Mouse (Mus musculus) cerebral cortex, adult 2 months (tissue): ENCODE results near the gene Tmem184b.

Experiments used
- WGBS: fragments of 180-500 bp; shearing (Covaris S2); methylation state at CpG from one replicate; pipeline ENCODE4 v1.1.7; 2018; 5-methylcytosine and 5-hydroxymethylcytosine counted together

The Tmem184b gene

GRCm38 (mm10) chr15:79429994-79430393 lies 26.6 kb upstream of the Tmem184b start:
- 65% methylated on average over 8 of the region's 9 CpGs for WGBS

DNA sequence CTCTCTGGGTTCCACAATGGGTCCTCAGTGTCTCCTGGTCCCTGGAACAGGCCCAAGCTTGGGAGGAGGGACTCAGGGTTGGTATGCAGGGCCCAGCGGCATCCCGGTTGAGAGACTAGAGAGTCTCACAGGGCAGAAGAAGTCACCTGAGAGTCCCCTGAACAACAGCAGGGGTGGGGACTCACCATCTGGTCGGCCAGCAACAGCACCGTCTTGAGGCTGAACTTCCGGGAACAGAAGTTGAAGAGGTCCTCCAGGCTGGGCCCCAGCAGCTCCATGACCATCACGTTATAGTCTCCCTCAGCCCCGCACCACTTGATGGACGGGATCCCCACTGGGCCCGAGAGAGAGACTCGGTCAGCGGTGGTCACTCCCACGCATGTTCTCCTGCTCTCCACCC lies 26.2 kb upstream of the Tmem184b start:
- 76% methylated on average over 12 of the region's 12 CpGs for WGBS

- WGBS, result 79% methylated on average over 4 of the region's 4 CpGs
Observed at GRCm38 (mm10) chr15:79428616-79429015, 25.2 kb upstream of the Tmem184b start.

DNA sequence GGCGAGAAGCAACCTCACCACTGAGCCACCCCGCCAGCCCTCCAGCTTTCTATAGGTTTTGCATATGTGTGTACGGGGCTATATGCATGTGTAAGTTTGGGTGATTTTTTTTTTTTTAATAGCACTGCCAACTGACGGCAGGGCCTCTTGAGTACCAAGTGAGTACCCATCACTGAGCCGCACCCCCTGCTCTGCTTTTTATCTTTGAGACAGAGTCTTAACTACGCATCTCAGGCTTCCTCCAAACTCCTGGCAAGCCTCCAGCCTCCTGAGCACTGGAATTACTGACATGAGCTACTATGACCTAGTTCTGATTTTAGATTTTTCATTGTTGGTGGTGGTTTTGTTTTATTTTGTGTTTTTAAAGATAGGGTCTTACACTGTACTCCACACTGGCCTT lies 24.1 kb upstream of the Tmem184b start:
- 60% methylated on average over 6 of the region's 6 CpGs for WGBS

DNA sequence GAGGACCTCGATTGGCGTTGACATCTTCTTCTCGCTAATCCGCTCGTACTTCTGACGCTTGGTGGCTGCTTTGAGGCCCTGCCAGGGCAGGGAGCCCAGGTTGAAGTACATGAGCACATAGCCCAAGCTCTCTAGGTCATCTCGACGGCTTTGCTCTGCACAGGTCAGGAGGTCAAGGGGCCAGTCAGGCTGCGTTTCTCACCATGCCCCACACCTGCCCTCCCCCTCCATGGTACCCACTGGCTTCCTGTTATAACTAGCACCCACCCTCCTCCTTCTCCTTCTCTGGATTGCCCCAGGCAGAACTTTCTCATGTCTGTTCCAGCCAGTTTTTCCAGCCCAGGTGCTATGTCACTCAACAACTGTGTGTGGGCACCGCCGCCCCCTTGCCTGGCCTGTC lies 22.1 kb upstream of the Tmem184b start:
- 77% methylated on average over 11 of the region's 11 CpGs for WGBS

- WGBS, result 90% methylated on average over 17 of the region's 17 CpGs
Observed at GRCm38 (mm10) chr15:79424602-79425001, 21.2 kb upstream of the Tmem184b start.

DNA sequence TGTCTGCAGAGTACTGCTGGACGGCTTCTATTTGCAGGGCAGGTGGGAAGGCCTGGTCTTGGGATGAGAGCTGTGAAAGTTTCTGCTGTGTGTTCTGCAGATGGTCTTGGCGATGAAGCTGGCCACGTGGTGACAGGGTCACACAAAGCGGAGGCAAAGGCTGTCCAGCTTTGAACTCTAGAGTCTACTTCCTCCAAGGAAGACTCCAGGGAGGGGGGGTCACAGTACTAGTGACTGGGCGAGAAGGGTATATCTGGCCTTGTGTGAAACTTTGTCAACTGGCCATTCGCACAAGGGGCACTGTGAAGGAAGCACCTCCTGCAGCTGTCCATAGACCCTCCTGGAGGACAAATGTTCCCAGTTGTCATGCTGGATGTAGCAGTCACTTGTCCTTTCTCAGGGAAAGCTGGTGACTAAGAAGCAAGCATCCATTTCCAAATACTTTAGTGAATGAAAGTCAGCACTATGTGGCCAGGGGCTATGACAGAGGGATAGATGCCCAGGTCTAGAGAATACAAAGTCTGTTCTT lies 19.4 kb upstream of the Tmem184b start:
- WGBS, result 76% methylated on average over 6 of the region's 6 CpGs

DNA sequence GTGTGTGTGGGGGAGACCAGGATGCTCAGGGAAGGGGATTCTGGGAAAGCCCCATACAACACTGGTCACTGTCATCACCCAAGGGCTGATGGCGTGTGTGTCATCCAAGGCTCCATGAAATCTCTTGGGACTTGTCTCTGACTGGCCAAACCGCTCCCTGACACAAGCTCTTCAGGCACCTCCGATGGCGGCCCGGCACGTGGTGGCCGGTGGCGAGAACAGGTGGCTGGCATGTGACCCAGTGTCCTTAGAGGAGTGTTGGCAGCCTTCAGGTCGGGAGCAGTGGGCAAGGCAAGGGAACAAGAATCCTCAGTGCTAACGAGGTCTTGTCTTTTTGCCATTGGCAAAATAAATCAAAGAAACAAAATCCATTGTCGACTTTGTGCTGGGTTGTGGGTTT lies 15.3 kb upstream of the Tmem184b start:
- 80% methylated on average over 11 of the region's 11 CpGs for WGBS

DNA sequence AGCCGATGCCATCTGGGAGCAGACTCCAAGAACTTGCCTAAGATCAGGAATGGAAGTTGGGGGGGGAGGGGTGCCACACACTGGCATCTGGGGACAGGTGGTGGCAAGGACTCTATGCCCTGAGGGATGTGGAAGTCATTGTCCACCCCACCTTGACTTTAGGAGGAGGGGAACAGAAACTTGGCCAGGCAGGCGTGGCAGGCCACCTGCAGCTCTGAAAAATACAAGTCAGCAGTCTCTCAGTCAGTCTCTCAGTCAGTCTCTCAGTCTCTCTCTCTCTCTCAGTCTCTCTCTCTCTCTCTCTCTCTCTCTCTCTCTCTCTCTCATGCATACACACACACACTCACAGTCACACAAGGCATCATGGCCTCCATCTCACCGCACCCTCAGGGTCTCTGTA lies 14.9 kb upstream of the Tmem184b start:
- WGBS, result 86% methylated on average over 3 of the region's 3 CpGs

DNA sequence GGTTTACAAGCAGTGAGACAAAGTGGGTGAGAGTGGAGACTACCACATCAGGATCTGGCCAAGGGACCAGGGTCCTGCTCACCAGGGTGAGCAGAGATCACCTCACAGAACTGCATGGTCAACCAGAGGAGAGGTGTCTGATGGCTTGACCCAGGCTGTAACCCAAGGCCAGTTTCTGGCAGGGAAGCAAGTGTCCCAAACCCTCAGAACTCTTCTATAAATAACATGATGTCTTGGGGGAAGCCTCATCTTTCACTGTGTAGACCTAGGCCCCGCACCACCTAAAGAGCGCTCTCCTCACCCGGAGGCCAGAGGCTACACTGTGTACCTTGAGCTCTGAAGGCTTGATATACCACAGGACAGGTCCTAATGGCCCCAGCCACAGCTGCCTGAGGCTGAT lies 14.0 kb upstream of the Tmem184b start:
- 94% methylated on average over 3 of the region's 3 CpGs for WGBS

- 90% methylated on average over 10 of the region's 10 CpGs for WGBS
Observed at GRCm38 (mm10) chr15:79416460-79417085, 13.2 kb upstream of the Tmem184b start.

- WGBS, result 54% methylated on average over 4 of the region's 4 CpGs
Observed at GRCm38 (mm10) chr15:79414513-79414912, 11.1 kb upstream of the Tmem184b start.

DNA sequence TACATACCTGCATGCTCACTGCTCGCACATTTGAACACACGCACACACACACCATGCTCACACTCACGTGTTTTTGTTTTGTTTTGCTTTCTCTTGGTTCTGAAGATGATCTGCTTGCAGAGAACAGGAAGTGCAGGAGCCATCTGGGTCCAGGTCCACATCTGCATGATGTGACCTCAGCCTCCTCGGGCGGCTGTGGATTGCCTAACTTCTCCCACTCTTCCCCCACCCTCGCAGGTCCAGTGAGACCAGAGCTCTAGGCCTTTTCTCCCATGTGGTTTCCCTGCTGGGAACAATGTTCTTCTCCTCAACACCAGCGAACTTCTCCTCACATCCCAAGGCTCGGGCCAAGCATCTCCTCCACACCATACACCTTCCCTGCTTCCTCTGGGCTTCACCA lies 10.4 kb upstream of the Tmem184b start:
- WGBS, result 89% methylated on average over 8 of the region's 8 CpGs

GRCm38 (mm10) chr15:79413201-79413600 lies 9.8 kb upstream of the Tmem184b start:
- 97% methylated on average over 3 of the region's 3 CpGs for WGBS

DNA sequence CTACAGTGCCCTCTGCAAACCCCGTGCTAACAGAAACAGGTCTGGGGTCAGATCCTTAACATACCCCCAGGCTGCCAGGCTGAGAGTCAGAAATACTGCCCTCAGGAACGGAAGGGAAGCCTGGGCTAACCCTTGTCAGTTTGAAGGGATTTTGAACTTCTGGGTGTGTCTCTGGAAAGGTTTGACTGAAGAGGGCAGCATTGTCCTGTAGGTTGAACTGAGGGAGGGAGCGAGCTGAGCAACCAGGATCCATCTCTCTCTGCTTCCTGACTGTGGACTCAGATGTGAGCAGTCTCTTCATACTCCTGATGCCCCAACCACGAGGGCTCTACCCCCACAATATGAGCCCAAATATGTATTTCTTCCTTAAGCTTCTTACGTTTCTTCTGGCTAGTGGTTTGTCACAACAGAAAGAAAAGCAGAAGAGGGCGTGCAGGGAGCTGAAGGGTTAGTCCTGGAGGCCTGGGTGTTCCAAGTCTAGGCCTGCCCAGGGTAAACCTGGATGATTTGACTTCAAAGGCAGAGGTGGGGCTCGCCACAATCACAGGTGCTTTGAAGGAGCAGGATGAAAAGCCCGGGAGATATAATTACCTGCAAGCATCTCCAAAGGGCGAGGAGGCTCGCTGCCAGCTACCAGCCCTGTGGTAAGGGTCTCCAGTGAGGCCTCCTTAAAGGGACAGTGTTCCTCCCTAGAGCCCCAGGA lies 8.1 kb upstream of the Tmem184b start:
- 80% methylated on average over 10 of the region's 10 CpGs for WGBS

- 96% methylated on average over 4 of the region's 4 CpGs for WGBS
Observed at GRCm38 (mm10) chr15:79409077-79409573, 5.8 kb upstream of the Tmem184b start.

GRCm38 (mm10) chr15:79406564-79406963 lies 3.2 kb upstream of the Tmem184b start:
- 89% methylated on average over 4 of the region's 4 CpGs for WGBS

- WGBS, result 67% methylated on average over 1 of the region's 1 CpGs
Observed at GRCm38 (mm10) chr15:79404277-79404676, 908 bp upstream of the Tmem184b start.

GRCm38 (mm10) chr15:79403763-79404210 lies 418 bp upstream of the Tmem184b start:
- 19% methylated on average over 9 of the region's 9 CpGs for WGBS

- 9% methylated on average over 5 of the region's 5 CpGs for WGBS
Observed at GRCm38 (mm10) chr15:79402176-79402575, 1.2 kb downstream of the Tmem184b start.

- WGBS, result 24% methylated on average over 7 of the region's 7 CpGs
Observed at GRCm38 (mm10) chr15:79400975-79401365, 2.4 kb downstream of the Tmem184b start.

DNA sequence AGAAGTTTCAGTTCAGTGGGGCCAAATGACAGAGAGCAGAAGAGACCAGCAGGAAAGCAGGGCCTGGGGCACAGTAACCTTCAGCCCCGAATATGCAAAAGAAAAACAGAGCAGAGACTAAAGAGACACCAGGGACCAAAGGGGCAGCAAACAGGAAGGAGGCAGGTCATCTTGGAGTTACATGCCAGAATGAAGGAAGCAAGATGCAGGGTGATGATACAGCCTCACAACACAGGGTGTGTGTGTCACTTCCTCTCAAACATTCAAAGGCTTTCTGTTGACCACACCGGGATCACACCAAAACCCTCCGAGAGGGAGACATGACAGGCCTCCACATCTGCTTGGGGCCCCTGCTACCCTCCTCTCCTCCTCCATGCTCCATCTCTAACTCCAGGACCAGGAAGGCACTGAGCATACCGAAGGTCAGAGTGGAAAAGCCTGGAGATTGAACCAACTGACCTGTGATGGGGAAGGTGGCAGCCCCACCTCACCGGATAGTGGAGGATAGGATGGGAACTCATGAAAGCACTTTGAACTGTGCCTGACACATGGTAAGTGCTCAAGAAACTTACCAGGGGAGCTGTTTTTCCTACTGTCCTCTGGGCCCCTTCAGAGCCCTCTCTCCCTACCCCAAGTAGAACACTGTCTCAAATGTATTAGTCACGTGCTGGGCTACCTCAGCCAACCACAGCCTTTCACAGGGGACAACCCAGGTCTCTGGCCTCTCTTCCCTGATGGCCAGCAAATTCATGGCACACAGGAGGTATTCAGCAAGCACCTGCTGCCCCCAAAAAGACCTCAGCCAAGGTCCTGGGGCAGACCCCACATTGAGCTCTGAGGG lies 3.0 kb downstream of the Tmem184b start:
- 58% methylated on average over 6 of the region's 6 CpGs for WGBS
